Mouse (Mus musculus) embryo, embryonic 11 days (tissue): Measurements from ENCODE around the gene Akap5.
A peak's percentile ranks its signal among the peaks of the same experiment; 100 is the strongest.

Source experiments
- DNase-seq: peaks from one replicate; pipeline ENCODE4 v3.0.0-alpha.2; 2015

The Akap5 gene

DNA sequence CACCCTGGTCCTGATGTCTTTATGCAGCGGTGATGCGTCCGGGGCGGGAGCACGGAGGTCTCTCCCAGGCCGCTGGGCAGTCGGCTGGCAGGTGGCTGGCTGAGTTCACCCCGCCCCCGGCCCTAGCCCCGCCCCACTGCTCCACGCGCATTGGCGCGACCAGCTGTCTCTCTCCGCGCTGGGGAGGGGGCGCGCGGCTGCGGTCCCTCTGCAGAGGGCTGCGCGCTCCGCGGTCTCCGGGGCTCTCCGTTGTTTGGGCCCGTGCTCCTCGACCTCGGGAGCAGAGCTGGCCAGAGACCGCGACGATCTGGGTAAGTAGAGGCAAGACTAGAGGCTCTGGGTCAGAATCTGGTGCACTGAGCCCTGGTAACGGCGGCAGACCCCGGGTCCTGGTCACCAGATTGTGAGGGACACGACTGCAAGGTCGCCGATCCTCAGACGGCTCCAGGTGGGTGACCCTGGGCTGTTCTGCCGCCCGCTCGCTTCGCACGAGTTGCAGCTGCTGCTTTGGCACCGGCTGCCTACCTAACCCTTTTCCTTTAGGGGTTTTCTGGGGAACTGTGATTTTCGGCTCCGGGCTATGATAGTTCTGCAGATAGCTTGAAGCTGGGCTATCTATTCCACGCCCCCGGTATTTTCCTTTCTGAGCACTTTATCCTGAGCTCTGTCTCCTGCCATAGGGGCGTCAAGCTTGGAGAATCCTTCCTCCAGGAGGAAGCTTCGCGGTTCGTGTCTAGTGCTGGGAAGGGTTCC, at the start of gene Akap5:
Gene Akap5 (plus strand): TSS at position 213 of the 753 bp plus-strand sequence.
- peak; percentile 91 for DNase-seq

DNA sequence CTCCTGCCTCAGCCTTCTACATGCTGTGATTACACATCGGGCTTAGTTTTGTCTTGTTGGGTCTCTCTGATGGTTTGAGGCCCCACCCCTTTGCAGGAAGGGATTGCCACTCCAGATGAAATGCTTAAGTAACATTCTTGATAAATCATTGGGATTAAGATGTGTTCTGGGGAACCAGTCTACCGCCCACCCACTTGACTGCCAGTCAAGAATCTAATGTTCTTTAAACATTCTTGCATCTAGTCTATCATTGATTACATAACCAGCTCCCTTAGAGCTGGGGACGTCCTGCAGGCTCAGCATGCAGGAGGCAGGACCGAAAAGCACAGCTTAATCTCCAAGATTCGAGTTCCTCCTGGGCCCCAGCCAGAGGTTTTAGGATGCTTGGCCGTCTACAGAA, 46.5 kb upstream of the Akap5 start:
- DNase-seq: no peak

DNA sequence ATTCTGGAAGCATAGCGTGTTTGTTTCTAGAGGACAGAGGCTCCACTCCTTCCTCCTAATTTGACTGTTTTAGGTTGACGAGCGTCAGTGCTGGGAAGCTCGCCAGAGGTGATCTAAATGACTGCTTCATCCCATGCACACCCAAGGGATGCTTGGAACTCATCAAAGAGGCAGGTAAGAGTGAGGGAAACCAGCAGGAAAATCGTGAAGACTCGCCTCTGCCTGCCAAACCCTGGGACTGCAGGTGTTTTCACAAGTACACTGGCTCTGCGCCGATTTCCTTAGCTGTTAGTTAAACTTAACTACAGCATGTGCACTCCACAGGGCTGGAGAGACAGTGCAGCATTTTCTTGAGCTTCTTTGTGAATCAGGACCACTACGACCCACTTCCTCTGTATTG, 44.1 kb upstream of the Akap5 start:
- DNase-seq: no peak

DNA sequence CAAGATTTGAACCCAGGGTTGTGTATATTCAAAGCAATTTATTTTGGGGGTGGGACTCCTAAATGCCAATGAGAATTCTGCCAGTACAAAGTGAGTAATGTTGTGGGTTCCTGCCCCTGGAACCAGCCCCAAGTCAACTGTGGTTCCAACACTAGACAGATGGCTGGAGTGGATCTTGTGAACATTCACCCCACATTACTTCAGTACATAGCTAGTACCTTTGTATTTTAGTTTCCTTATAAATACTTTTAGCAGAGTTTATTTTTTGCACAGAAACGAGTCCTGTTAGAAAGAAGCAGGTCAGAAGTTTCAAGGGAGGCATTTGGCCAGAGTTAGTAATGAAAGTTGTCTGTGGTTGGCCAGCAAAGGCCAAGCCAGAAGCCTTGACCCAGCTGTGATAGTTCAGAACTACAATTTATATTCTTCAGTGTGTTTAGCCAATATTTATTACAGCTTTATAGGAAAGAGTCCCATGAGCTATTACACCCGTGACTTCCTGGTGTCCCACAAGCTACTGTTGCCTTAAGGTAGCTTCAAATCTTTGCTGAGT, 43.5 kb upstream of the Akap5 start:
- no peak for DNase-seq

DNA sequence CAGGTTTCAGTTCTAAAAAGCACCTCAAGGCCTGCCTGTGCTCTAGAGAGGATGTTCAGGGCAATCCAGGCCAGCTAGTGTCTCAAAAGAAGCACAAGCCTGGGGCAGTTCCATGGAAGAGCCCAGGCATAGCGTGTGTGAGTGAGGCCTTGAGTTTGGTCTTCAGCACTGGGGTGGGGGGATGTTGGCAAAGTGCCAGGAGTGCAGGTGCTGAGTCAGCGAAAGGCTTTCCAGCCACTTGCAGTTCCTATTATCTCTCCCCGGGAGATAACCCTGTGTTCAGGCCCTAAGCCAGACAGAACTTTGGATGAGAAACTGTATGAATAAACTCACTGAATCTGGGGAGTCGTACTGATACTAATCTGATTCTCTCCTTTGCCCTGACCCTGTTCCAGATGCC, 42.6 kb upstream of the Akap5 start:
- DNase-seq: no peak

DNA sequence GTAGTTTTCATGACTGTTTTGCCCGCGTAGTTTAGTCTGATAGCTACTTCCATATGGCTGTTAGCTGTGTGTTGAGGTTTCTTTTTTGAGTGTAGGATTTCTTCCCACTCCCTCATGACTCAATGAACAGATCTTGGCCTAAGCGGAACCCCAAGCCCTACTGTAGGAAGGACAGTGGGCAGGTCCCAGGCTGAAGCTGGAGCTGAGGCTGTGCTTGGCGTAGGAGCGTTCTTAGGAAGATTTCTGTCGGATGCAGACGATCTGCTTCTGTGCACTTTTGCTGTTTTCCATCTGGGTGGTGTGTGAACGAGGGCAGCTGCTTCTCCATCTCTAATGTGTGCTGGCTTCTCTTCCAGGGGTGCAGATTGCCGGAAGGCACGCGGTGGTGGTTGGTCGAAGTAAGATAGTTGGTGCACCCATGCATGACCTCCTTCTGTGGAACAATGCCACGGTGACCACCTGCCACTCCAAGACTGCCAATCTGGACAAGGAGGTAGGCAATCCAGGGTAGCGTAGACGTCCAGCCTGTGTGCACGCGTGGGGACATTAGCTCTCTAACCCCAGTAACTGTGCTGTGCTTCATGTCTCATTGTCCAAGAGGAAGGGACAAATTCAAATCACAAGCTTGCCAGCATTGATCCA, 42.0 kb upstream of the Akap5 start:
- DNase-seq: no peak

DNA sequence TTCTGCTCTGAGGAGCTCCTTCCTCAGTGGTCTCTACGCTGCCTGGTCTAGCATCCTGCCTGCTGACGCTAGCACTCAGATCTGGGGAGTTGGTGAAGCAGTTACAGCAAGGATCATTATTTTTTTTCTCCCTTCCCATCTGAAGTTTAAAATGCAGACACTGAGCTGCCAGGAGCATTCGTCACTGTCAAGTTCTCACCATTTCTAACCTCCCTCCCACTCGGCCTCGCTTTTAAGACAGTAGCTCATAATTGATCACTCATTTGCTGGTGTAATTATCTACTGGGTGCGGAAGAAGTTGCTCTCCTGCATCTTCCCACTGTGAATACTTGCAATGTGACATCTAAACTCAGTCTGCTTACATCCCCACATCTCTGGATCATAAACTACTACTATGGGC, 39.3 kb upstream of the Akap5 start:
- no peak for DNase-seq

DNA sequence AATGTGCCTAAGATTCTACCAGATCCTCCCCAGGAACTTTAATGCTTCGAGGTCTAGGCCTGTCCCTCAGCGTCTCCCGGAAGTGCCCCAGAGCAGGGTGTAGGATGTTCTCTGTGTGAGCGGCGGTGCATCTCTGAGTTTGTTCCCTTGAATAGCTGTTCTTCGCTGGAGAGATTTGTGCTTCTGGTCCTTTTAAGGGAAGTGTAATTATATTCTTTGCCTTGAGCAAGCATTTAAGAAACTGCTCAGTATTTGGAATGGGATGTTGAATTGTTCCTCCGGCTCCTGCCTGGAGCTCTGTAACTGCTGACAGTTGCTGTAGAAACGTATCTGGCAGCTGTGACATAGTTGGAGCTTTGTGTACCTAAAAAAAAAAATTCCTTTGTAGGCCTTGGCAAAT, 36.7 kb upstream of the Akap5 start:
- no peak for DNase-seq

DNA sequence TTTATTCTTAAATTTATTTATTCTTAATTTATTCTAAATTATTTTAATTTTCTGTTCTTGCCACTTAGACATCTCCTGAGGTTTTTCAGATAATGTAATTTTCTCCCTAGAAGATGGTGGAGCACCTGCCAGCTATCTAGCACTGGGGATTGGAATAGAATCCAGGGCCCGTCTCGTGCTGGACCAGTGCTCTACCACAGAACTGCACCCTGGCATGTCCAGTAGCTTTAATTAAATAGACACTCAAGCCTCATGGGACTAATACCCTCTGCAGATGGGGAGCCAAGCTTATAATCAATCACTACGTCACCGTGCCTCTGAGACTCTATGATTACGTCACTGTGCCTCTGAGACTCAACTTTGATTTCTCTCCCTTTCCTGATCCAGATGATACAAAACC, 36.2 kb upstream of the Akap5 start:
- DNase-seq: no peak

DNA sequence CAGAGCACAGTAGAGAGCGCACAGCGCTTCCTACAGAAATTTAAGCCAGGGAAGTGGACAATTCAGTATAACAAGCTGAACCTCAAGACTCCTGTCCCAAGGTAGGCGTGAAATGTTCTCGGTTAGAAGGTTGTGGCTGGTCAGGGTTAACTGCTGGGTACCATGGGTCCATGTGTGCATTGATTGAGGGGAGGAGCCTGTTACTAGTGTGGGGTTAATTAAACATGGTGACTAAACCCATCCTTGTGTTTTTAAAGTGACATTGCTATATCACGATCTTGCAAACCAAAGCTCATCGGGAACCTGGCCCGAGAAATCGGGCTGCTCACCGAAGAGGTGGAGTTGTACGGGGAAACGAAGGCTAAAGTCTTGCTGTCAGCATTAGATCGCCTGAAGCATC, 35.3 kb upstream of the Akap5 start:
- no peak for DNase-seq

DNA sequence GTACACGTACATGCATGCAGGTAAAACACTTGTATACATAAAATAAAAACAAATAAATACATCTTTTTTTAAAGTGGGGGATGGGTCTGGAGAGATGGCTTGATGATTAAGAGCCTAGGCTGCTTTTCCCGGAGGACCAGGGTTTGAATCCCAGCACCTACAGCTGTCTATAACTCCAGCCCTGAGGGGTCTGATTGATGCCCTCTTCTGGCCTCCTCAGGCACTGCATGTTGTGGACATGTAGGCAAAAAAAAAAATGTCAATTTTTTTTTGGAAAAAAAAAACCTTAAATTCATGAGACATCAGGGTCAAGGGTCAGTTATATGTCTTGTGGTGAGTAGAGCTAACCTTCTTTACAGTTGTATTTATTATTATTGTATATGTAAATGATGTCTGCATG, 34.4 kb upstream of the Akap5 start:
- DNase-seq: no peak

DNA sequence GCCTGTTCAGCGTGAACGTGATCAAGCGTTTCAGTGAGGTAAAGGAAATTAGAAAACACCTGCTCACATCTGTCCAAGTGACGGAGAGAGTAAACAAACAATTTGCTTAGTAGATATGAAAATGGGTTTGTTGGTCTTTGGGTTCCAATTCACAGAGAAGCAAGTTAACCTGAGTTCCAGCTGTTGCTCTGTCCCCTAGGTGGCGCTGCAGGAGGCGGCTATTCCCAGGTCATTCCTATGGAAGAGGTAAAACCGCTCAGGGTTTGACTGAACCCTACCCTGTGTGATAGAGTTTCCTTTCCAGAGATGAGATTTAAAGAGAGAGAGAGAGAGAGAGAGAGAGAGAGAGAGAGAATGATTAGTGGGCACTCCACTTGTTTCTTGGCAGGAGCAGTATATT, 31.5 kb upstream of the Akap5 start:
- peak; percentile 72 for DNase-seq

DNA sequence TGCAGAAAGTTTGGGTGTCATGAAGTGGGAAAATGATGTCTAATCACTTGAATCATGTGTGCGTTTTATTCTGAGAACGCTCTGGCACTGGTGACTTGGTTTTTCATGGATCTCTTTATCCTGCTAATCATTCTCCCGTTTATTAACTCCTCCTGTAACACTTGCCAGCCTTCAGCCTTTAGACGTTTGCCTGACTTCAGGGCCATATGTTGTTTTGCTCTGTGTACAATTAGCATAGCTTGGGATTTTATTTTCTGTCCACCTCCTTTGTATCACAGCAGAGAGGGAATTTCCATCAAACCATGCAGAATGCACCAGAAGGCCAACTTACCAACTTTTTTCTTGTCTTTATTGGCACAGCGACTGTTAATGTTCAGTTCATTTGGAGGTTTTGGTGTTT, 26.9 kb upstream of the Akap5 start:
- no peak for DNase-seq

DNA sequence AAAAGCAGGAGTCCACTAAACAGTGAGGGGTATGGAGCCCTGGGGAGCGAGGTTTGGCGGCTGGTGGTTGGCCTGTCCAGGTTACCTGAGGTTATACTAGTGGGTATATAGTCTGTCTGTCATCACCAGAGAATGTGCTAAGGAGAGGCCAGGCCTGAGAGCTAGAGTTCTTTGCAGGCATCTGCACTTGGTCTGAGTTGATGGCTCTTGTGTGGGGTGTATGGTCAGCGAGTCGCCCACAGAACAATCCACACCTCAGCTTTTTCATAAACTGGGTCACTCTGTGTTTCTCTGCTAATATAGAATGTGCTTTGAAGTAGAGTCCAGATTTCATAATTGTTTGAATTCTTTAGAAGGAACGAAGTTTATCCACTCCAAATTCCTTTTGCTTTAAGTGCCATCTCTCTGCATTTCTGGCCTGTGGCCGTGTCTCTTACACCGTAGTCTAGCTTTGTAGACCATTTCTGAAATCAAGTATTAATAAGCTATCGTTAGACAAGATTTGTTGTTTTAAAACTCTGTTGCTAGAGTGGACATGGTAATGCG, 25.3 kb upstream of the Akap5 start:
- no peak for DNase-seq

DNA sequence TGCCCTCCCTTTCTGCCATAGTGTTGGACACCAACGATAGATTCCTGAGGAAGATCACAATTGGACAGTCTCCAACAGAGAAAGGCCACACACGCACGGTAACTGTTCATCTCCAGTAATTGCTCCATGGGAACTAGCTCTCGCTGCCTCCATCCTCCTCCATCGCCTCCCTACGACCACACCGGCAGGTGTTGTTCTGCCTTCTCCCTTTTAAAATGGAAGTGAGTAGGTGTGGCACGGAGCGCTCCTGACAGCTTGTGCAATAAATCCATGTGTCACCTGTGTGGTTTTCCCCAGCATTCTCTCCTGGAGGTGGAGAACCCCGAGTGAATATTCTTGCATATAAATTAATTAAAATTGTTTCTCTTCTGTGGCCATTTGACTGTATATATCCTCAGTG, 24.3 kb upstream of the Akap5 start:
- no peak for DNase-seq

DNA sequence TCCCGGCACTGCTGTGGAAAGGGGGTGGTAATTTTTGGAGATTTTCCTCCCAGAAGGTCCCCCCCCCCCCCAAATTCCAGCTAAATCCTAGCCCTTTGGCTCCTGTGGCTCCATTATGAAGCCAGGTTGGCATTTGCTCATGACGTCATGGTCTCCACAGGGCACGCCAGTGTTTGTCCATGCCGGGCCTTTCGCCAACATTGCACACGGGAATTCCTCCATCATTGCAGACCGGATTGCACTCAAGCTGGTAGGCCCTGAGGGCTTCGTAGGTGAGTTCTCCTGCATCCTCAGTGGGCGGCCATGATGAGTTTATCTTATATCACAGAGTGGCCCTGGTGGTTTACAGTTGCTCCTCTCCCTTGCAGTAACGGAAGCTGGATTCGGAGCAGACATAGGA, 21.2 kb upstream of the Akap5 start:
- DNase-seq: no peak

DNA sequence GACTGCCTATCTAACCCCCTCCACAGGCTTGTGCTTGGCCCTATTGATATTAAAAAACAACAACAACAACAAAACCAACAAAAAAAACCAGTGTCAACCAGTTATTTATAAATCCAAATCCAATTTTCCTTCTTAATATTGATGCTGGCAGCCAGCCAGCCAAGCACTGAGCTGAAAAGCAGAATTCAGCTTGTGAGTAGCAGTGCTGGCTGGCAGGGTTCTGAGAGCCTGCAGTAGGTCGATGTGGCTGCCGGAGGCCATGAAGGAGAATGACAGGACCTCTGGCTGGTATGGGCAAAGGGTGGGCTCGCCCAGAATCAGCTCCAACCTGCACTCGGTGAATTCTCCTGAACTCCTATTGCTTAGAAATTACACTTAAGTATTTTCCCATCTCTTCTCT, 20.5 kb upstream of the Akap5 start:
- DNase-seq: no peak

DNA sequence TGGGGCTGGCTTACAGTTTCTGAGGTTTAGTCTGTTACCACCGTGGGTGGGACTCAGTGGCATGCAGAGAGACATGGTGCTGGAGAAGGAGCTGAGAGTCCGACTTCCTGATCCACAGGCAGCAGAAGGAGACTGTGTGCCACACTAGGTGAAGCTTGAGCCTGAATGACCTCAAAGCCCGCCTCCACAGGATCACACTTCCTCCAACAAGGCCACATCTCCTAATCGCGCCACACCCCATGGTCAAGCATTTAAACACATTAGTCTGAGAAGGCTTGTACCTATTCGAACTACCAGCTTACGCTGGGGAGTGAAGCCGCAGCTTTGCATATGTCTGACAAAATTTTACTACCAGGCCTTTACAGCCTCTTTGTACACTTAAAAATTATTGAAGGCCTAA, 19.6 kb upstream of the Akap5 start:
- no peak for DNase-seq

DNA sequence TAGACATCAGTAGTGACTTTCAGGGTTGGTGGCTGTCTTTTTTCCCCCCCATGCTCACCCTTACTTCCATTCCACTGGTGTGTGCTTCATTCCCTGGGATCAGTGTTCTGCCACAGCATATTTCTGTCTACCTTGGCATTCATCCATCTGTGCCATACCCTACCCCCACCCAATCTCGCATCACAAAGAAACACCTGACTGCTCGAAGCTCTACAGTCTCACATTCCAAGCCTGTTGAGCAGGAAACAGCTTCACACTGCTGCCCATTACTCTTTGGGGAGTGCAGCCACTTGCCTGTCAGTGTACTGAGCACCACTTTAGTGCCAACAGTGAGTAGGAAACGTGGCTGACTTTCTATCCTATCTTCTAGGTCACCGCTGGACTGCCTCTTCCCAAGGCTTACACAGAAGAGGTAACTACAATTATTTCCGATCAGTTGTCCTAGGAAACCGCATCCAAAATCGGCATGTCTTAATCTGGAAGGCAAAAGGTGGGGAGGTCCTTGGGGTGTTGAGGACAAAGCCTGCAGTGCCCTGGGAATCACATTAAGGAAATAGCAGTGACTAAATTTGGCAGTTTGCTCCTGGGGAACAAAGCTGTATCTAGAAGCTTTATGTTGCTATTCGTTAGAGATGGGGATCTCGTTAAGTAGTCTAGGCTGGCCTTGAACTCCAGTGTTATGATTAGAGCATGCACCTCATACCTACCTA, 17.7 kb upstream of the Akap5 start:
- no peak for DNase-seq

DNA sequence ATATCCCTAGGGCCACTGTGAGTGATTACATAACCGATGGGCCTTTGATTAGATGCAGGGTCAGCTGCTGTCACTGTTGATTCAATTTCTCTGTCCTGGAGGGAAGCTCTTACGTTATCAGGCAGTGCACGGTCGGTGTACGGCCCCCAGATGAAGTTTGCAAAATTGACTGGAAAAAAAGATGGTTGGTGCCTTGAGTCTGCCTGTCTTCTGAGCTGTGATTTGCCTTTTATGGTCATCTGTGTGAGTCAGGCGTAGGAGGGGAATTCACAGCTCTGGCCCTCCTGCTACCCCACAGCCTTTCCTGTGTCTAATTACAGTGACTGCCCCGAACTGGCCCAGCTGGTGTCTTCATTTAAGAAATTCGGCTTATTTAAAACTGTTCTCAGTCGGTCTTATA, 16.7 kb upstream of the Akap5 start:
- peak; percentile 57 for DNase-seq

DNA sequence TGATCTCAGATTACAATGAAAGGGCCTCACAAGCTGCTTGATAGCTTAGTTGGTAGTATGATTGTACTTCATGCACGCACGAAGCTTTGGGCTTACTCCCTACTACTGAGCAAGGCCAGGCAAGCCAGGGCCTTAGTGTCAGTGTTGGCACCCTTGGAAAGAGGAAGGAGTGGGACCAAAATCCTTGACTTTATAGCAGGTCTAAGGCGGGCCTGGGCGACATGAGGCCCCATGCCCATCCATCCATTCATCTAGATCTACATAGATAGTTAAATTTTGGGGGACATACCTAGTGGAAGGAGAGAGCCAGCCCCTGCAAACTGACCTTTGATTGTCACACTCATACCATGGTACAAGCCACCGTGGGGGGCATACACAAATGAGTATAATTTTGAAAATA, 16.3 kb upstream of the Akap5 start:
- no peak for DNase-seq

DNA sequence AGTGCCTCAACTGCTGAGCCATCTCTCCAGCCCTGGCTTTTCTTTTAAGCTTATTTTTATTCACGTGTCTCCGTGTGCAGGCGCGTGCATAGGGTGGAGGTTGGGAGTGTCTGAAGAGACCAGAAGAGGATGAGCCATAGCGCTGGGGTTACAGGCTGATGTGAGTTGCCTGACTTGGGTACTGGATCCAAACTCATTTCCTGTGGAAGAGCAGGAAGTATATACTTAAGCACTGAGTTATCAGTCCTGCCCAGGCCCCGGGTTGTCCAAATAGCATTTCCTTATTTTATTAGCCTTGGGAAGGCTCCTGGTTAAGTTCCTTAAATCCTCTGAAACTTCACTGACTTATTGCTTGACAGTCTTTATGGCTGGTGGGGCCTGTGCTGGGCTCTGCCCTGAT, 14.7 kb upstream of the Akap5 start:
- DNase-seq: no peak

DNA sequence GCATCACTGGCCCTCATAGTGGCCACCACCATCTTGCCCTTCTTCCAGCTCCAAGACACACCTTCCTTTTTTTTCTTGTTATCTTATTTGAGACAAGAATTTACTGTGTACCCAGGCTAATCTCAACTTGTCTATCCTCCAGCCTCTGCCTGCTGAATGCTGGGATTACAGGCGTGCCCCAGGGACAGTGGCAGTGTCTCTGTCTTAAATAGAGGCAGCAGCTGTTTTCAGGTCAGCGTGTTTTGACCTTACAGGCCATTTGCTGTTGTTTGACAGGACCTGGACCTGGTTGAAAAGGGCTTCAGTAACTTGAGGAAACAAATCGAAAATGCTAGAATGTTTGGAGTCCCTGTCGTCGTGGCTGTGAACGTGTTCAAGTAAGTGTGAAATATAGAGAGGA, 14.1 kb upstream of the Akap5 start:
- DNase-seq: no peak

DNA sequence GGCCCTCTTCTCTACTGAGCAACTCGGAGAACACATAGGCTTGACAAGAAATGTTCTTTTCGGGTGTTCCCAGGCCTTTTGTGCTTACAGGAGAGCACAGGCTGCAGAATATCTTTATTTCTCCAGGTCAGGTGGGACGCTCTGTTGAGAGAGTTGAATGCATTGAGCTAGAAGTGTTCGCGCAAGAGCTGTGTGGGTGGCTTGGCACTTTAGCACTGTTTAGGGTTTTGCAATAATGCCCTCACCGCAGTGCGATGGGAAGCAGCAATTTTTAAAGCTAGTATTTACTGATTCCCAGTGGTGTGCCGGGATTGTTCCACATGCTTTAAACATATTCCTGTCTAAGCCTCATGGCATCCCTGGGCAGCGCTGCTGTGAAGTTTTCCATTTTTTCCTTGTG, 13.5 kb upstream of the Akap5 start:
- no peak for DNase-seq
